Mouse (Mus musculus) cerebellum, postnatal 14 days (tissue): Measurements from ENCODE around the gene Rnf114.

Experiments used
- DNase-seq, 2 experiments: peaks; one replicate each; pipeline ENCODE4 v3.0.0; 2021; ENCODE audit warnings: mixed read lengths in 2 of 2

The Rnf114 gene

DNA sequence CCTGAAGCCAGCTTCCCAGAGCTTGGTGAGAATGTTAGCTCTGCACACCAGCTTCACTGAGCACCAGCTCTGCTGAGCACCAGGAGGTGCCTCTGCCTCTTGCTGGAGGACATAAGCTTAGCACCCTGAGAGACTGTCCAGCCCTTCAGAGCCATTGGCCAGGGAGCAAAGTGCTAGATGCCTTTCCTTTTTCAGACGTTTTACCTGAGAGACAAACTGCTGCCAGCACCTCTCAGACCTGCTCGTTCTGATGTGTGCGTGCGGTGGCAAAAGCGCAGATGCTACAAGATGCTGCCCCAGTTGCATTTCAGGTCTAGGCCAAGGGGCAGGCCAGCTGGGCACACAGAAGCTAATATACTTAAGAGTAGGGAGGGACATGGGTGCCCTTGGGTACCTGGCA, 16.8 kb upstream of the Rnf114 start:
- DNase-seq, result peak in 1 of 2 experiments; percentile 58

DNA sequence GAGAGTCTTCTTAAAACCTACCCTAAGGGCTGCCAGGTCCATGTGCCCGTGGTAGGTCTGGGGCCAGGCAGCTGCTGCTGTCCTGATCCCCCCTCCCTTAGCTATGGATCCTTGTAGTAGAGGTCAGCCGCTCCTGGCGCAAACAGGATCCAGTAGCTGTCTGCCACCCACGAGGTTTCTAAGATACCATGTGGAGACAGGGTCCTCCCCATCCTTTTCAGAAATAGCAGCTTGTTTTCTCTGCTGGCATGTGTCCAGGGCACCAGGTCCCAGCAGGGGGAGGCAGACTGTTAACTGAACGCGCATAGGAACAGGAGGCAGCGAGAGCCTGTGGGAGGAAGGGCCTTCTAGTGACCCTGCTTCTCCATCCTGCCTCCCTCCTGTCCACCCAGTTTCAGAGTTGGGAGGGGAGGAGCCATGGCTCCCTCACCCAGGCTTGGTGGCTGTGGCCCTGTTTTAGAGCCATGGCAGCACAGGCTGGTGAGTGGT, 16.2 kb upstream of the Rnf114 start:
- peak; percentile 93 to 96 for DNase-seq

DNA sequence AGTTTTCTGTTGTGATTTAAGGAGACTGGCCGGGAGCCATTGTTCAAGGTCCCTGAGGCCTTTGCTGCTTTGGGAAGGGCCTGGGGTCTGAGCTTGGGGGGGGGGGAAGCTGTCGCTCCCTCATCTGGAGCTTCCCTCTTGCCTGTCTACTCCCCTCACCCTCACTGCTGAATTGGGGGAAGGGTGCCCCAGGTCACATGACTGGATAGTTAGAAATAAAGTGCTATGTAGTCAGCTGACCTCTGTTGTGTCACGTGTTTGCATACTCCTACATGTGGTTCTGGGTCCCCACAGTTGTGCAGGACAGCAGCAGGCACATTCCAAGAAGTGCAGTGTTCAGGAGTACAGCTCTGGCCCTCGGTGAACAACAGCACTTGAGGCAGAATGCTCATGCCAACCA, 15.7 kb upstream of the Rnf114 start:
- peak; percentile 27 to 41 for DNase-seq

- no peak for DNase-seq
Measured at GRCm38 (mm10) chr2:167478128-167478527, 14.3 kb upstream of the Rnf114 start.

DNA sequence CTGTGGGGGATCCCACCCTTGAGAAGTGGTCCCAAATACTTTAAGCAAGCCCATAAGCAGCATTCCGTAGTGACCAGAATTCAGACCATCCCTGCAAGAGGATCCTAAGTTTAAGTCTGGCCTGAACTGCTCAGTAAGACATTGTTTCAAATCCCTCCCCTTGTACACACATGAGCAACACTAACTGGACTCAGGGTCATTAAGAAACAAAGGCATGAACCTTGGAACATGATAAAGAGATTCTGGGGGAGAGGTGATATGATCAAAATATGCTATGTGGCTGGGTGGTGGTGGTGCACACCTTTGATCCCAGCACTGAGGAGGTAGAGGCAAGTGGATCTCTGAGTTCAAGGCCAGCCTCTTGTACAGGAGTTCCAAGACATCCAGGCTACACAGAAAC, 12.9 kb upstream of the Rnf114 start:
- DNase-seq, result no peak

DNA sequence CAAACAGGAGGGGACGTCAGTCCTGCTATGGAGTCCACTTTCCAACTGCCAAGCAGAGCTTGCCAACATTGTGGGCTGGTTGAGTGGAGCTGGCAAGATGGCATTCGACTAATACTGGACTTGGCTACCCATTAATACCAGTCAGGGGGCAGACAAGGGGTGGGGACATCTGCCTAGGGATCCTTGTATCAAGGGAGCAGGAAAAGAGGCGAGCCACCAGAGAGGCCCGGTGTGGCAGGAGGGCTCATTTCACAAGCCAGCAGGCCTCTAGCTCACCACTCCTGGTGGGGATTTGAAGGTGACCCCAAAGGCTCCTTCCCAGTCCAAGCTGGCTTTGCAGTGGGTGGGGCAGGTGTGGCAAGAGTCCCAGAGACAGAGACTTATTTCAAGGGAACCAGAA, 9.8 kb upstream of the Rnf114 start:
- peak; percentile 70 to 79 for DNase-seq

GRCm38 (mm10) chr2:167483081-167483826, 9.2 kb upstream of the Rnf114 start:
- peak in 1 of 2 experiments; percentile 65 for DNase-seq

DNA sequence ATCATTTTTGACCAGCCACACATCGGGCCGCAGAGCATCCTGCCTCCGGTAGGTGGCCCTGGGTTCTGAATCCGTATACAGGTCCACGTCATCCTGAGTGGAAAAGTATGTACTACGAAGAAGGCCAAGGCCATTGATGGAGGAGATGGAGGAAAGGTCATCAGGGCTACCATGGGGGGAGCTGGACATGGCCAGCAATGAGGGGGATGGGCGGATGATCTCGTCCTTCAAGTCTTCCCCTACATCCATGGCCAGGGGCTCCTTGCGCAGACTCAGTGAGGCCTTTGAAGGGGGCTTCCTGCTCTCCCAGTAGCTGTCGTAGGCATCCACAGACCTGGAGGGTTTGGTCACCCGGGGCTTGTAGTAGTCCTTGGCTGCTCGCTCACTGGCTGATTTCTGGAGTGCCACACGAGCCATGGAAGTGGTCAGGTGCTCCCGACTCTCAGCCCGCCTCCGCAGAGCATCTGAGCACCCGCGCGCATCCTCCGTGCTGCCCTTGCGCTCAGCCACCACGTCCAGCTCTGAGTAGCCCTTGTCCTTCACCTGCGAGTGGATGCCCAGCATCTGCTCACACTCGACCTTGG, 8.5 kb upstream of the Rnf114 start:
- peak; percentile 48 to 56 for DNase-seq

DNA sequence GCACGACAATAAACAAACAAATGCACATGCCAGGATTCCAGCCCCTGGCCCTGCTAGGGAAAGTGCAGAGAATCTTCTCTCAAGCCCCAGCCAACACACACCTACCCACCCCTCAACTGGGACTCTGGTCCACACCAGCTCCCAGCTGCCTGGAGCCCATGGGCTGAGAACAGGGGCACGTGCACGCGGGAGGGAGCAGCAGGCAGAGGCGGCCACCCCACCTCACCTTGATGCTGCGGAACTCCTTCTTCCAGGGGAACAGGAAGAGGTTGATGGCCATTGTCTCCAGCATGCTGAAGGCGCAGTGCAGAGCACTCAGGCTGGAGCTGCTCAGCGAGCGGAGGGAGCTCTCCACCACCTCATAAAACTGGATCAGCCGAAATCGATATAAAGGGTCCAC, 7.5 kb upstream of the Rnf114 start:
- peak in 1 of 2 experiments; percentile 53 for DNase-seq

GRCm38 (mm10) chr2:167485501-167486377, 6.7 kb upstream of the Rnf114 start:
- peak; percentile 94 to 97 for DNase-seq

DNA sequence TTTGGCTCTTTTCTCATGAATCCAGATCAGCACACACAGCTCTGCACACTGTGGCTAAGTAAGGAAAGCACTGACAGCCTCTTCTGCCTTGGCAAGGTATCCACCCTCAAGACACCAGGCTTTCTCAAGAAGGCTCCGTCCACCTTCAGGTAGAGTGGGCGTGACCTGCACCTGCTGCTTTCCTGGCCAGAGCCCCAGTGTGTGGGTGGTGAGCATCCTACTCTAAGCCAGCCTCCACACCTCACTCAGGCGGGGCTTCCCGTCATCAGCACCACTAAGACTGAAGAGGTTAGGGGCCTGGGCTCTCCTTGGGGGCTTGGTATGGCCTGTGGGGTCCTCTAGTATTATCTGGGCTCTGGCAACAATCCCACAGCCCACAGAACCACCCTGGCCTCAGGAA, 5.9 kb upstream of the Rnf114 start:
- DNase-seq, result peak; percentile 80 to 81

DNA sequence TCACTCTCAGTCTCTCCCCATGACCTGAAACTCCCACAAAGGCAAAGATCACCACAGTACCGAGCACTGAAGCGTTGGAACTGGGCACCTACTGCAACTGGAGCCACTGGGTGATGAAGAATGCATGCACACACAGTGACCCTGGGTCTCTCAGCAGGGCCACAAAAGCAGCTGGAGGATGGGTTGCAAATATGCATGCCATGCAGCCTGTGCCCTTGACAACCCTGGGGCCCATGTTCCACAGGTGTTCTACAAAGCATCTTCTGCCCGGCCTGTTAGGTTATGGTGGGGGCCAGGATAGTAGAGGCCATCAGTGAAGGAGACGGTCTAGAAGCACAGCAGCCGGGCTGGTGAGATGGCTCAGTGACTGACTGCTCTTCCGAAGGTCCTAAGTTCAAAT, 4.9 kb upstream of the Rnf114 start:
- no peak for DNase-seq

DNA sequence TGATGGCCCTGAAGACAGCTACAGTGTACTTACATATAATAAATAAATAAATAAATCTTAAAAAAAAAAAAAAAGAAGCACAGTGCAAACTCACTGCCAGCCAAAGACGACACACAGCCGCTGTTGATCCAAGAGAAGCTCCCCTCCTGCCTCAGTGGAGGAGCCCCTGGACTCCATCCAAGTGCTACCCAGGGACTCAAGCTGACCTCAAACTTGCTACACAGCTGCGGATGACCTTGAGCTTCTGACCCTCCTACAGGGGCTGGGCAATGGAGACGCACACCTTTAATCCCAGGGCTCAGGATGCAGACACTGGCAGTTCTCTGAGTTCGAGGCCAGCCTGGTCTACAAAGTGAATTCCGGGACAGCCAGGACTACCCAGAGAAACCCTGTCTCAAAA, 4.5 kb upstream of the Rnf114 start:
- peak; percentile 46 to 55 for DNase-seq

GRCm38 (mm10) chr2:167490813-167491525, 1.5 kb upstream of the Rnf114 start:
- DNase-seq, result peak; percentile 52 to 65

DNA sequence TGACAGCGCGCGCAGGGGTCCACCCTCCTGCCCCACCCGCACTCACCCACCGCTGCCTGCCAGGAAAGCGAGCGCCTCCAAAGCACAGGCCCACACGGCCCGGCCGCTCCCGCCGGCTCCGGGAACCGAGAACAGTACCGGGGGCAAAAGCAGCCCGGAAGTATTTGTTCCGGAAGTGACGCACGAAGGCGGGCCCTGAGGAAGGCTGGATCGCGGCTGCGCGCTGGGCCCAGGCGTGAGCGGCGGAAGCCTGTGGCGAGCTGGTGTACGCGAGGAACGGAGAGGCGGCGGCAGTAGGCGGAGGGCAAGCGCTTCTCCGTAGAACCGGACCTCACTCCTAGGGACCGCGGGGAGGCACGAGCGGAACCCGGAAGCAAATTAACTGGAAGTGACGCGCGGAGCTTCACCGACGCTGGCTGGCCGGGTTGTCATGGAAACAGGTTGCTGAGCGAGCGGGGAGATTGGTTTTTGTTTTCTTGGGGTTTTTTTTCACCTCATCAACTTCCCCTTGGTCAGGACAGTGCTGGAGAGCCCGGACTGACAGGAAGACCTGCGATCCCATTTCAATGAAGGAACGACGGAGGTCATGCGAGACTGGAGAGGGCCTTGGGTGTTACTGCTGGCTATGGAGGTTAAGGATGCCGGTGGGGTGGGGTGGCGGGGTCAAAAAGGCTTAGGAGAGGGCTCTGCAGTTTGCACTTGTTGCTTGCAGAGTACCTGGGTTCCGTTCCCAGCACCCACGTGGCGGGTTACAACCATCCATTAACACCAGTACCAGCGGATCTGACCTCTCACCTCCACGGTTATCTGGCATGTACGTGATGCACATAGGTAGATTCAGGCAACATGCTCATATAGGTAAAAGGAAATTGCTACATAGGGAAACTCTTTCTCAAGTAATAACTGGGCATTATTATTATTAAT, 530 bp downstream of the Rnf114 start, which contains the start of gene Spata2:
Spata2 (minus strand) TSS at position 175 of the 924 bp plus-strand sequence.
- DNase-seq, result peak; percentile 91 to 96

- no peak for DNase-seq
Measured at GRCm38 (mm10) chr2:167496437-167496836, 4.0 kb downstream of the Rnf114 start.

GRCm38 (mm10) chr2:167497272-167497671, 4.8 kb downstream of the Rnf114 start:
- peak; percentile 52 to 70 for DNase-seq

DNA sequence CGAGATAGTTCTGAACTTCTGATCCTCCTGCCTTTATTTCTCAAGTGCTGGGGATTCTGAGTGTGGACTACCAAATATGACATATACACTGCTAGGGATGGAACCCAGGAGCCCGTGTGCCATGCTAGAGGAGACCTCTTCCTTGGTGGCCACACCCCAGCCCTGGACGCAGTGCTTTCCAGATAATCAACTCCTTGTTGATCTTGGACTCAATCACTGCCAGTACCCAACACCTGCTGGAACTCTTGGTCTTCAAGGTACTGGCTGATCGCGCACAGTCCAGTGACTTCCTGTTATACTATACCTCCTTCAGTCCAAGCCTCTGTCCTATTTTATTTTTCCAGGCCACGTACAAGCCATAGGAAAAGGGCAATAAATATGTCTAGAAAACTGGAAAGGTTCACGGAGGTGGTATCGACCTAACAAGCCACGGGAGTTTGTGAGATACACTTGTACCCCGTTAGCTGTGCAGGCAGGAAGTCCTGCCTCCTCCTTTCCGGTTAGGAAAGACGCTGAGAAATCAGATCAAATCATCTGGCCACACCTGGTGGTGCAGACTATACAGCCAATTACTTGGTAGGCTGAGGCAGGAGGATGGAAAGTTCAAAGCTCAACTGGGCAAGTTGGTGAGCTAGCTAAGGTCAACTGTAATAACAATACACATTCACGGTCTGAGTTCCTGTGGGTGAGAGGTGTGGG, 10.3 kb downstream of the Rnf114 start:
- DNase-seq, result no peak

DNA sequence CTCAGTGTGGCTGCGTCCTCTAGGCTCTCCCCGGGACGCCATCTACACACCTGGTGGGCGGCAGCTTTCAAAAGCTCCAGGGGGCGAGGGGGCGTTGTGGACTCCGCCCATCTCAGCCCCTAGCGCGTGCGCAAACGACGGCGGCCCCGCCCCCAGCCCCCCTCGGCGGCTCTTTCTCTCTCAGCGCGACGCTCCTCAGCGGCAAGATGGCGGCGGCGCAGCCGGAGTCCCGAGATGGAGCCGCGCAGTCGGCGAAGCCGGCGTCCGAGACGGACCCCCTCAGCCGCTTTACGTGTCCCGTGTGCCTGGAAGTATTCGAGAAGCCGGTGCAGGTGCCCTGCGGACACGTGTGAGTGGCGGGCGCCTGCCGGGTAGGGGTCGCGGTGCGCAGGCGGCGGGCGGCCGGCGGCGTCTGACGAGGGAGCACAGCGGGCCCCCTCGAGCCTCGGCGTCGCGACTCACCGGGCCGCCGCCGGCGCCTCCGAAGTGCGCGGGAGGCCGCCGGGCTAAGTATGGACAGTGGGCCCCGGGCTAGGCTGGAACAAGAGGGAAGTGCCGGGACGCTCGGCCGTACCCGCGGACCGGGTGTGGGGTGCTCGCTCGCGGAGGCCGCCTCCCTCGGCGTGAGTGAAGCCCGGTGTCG, 10.9 kb downstream of the Rnf114 start:
- peak; percentile 96 for DNase-seq

- DNase-seq, result peak; percentile 67 to 69
Measured at GRCm38 (mm10) chr2:167503896-167504349, 11.5 kb downstream of the Rnf114 start.
